Mouse (Mus musculus) spleen, adult 2 months (tissue): ENCODE results near the gene Wwox.

ENCODE experiments used
- CTCF ChIP-seq: fragments of 200-500 bp; IDR thresholded peaks from 2 replicates; pipeline ENCODE4 v1.5.1; 2011; ENCODE audit warnings: mild to moderate bottlenecking, inconsistent platforms; ENCODE audit not compliant: insufficient read depth, insufficient read length, insufficient replicate concordance; ENCODE audit errors: extremely low read depth
- POLR2A ChIP-seq: fragments of 200-500 bp; IDR thresholded peaks from 2 replicates; pipeline ENCODE4 v1.6.1; 2011; ENCODE audit warnings: low read depth, low read length, inconsistent platforms

DNA sequence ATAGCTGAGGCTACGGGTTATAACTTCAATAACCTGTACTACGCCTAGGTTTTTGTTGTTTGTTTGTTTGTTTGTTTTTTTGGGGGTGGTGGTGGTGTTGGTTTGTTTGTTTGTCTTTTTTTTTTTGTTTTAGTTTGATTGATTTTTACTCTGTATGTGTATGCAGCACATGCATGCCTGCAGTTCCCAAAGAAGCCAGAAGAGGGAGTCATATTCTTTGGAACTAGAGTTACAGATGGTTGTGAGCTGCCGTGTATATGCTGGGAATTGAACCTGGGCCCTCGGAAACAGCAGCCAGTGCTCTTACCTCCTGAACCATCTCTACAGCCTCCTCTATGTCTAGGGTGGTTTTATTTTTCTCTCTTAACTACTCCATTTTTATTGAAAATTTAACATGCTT lies 689.9 kb downstream of the Wwox start:
- TF ChIP-seq POLR2A: no peak
- TF ChIP-seq CTCF: no peak
